Mouse (Mus musculus) layer of hippocampus, adult 2 months (tissue): ENCODE data around the gene Mybpc1. TPM values are rescaled to one million over a fixed set of nuclear protein-coding genes. Genes with fewer than 3 reads are reported as not detected.
"Not testable (repeated sequence)": the region's sequence is repeated elsewhere in the genome, so short reads cannot be mapped to it uniquely, and the experiment has no call there.

Experiments used
- DNase-seq, 2 experiments: peaks; one replicate each; pipeline ENCODE4 v3.0.0; 2022; ENCODE audit warnings: low spot score in 2 of 2
- H3K27ac ChIP-seq: fragments of 200-600 bp; 2 replicates; pipeline ENCODE4 v1.8.1; 2022
- H3K4me3 ChIP-seq: fragments of 200-600 bp; 2 replicates; pipeline ENCODE4 v1.8.1; 2022; ENCODE audit warnings: mild to moderate bottlenecking
- CTCF ChIP-seq: fragments of 200-600 bp; conservative IDR thresholded peaks from 2 replicates; pipeline ENCODE4 v1.8.1; 2022; ENCODE audit warnings: antibody characterized with exemption, mild to moderate bottlenecking, moderate library complexity
- total RNA-seq, 2 experiments: library from RNA; stranded (reverse); gene quantifications; 2 replicates each; pipeline ENCODE4 v1.2.3; 2021

The Mybpc1 gene
- total RNA-seq, 2 experiments from 2014 or later = 0.82 to 1.4 TPM

DNA sequence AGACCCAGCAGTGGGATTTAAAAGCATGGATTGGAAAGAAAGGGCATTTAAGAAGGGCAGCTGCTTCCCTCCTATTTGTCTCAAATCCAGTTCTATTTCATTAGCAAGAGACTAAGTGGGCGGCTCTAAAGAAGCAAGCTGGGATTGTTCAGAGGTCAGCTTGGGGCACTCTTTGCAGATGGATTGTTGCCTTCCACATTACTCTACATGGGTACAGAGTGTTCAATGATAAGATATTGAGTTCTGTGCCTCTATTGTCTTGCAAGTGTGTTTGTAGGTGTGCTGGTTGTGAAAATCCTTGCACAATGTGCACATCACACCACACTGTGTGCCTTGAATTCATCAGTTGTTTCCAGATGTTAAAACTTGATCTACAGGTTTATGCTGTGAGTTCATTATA is 81.7 kb downstream of the Mybpc1 start:
- no peak overlapping the region for H3K4me3 ChIP-seq
- TF ChIP-seq CTCF = no peak
- no peak for DNase-seq
- H3K27ac ChIP-seq = no peak overlapping the region

DNA sequence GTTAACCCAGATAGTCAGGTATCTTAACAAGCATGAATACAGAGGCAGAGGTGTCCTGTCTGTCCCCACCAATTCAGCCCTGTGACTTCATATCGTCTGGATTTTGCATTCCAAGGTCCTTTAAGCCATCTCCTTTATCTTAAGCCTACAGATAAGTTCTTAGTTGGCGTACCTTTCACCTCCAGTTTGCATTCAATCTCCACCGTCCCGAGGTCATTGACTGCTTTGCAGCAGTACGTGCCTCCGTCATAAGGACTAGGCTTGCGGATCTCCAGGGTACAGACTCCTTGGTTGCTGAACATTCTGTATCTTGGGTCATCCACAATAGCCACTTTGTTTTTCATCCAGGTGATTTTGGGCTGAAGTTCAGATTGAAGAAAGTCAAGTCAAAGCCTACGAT is 82.2 kb downstream of the Mybpc1 start:
- no peak for TF ChIP-seq CTCF
- H3K4me3 ChIP-seq = no peak overlapping the region

DNA sequence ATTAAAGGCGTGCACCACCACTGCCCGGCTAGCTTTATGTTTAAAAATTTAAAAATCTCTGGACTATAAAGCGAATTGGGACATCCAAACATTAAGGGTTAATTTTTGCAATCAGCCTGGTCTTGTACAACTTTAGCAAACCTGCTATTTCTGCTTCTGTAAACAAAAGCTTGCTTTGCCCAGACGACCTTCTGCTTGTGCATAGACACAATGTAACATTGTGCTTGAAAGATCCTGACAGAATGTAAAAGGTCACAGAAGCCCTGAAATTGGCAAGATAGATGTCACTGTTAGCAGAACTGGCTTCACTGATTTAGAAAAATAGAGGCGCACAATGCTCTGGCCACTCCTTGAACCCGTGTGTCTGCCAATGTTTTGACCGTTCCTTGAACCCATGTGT is 89.9 kb downstream of the Mybpc1 start:
- H3K27ac ChIP-seq, H3K4me3 ChIP-seq, DNase-seq: not testable (repeated sequence)

More for the DNA sequence above, 82.2 kb downstream of the Mybpc1 start:
- DNase-seq = no peak
- H3K27ac ChIP-seq = no peak overlapping the region

DNA sequence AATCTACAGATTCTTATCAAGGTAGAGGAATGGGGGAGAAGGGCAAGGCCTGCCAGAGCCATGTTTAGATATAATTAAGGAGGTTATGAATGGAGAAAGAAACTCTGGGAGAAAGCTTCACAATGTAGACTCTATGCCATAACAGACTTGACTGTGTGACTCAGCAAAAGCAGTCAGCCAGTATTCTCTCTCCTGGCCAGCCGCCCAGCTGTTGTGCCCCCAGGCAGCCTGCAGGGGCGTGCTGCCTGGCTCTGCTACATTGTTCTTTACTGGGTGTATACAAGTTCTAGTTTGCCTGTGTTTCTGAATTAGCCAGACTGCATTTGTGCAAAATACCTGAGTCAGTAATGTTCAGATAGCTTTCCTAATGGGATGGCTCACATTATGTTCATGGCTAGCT is 90.5 kb downstream of the Mybpc1 start:
- TF ChIP-seq CTCF = peak; percentile 74
- H3K27ac ChIP-seq = no peak overlapping the region
- peak in 1 of 2 experiments; percentile 68 for DNase-seq
- no peak overlapping the region for H3K4me3 ChIP-seq

DNA sequence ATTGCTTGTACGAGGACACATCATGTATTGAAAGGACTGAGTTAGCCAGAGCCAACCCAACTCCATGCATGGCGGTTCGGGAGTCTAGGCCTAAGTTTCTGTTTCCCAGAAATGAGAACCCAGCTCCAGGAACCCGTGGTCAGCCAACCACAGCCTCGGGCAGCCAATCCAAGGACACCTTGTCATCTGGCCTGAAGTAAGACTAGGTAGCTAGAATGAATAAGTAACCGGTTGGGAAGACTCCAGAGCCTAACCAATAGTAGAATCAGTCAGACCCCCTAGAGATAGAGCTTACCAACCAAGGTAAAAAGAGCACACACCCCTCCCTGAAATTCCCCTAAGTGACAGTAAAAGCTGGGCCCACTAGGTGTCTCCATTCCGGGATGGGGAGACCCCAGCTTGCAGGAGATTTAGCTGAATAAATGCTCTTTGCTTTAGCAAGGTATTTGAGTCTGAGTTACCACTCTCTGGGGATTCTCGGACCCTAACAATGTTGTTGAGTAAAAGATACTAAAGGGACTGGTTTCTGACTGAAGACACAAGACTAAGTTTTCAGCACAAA is 91.3 kb downstream of the Mybpc1 start:
- Histone ChIP-seq H3K27ac (no peak overlapping the region), H3K4me3 (no peak overlapping the region)
- DNase-seq = no peak
- peak; percentile 64 for TF ChIP-seq CTCF

DNA sequence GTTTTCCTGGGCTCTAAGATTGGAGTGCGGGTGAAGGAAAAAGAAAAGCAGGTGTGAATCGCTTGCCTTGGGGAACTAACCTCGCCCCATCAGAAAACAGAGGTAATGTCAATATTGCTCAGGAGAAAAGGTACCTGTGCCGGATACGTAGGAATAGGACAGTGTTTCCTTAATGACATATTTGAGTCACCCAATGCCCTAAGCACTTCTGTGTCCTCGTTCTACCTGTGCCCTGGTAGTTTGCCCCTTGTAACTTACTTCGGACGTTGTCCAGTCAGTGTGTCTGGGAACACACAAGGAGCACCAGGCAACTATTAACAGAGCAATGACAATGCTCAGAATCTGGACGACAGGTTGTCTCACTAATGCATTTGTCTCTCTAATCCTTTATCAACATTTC is 93.6 kb downstream of the Mybpc1 start:
- TF ChIP-seq CTCF = no peak
- no peak overlapping the region for H3K4me3 ChIP-seq
- no peak for DNase-seq
- no peak overlapping the region for H3K27ac ChIP-seq

DNA sequence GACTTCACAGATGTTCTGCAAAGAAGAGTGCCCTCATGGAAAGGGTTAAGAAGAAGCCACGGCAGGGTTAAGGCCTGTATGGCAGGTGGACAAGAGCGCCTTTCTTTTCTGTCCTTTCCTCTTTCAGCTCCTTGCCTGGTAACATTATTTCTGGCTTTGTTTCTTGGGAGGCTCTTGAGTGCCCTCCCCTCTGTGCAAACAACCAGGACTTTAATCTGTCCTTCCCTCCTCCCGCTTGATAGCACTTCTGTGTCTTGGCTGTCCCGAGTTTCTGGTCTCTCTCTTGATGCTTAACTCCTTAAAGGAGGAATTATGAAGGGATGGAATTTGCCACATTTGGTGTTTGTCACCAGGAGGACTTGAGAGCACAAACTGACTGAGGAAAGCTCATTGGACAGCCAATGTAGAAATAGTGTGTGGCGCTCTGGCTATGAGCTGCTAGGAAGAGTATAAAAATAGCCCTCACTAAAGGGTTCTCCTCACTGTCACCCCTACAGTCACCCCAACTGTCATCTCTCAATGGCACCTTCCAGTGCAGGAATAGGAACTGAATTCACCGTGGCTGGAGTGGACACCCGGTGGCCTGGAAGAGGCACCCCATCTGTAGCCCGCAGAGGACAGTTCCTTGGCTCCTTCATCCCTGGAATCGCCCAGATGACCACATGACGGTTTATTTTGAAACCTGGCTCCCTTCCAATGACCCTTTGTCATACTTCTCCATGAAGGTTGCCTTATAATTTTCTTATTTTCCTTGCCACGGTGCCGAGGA is 94.3 kb downstream of the Mybpc1 start:
- Histone ChIP-seq H3K4me3 (no peak overlapping the region), H3K27ac (no peak overlapping the region)
- no peak for DNase-seq
- TF ChIP-seq CTCF = no peak

DNA sequence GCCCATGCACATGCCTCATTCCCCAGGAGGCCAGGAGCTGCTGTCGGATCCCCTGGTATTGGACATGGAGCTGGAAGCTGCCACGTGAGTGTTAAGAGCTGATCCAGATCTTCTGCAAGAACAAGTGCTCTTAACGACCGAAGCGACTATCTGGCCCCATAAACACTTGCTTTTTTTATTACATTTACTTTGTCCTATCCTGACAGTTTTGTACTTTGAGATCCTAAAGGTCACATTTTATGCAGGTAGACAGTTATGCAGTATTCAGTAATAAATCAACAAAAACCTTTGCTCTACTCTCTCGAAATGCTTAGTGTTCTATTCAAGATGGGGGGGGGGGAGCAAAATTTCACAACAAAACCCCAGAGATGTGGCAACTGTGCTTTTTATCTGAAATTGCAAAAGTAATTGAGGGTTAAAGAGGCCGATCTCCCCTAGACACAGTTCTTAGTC is 97.2 kb downstream of the Mybpc1 start:
- DNase-seq = no peak
- no peak overlapping the region for H3K27ac ChIP-seq
- TF ChIP-seq CTCF = no peak

DNA sequence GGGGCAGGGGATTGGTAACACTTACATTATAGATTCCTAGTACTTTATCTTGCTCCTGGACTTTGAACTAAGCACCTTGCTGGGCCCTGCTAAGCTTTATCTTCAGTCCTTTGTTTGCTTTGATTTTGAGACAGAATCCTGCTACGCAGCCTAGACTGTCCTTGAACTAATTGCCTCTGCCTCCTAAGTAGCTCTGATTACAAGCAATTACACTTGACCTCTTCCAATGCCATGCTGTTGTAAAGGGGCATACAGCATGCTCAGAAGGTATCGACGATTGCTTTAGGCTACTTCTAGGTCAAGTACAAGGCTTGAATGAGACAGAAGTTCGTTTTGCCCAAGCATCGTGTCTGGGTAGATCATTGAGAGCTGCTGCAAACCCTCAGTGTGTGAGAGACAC is 99.7 kb downstream of the Mybpc1 start:
- no peak for TF ChIP-seq CTCF
- no peak overlapping the region for H3K27ac ChIP-seq
- DNase-seq = no peak
- H3K4me3 ChIP-seq = no peak overlapping the region

More for the DNA sequence above, 97.2 kb downstream of the Mybpc1 start:
- H3K4me3 ChIP-seq = no peak overlapping the region

DNA sequence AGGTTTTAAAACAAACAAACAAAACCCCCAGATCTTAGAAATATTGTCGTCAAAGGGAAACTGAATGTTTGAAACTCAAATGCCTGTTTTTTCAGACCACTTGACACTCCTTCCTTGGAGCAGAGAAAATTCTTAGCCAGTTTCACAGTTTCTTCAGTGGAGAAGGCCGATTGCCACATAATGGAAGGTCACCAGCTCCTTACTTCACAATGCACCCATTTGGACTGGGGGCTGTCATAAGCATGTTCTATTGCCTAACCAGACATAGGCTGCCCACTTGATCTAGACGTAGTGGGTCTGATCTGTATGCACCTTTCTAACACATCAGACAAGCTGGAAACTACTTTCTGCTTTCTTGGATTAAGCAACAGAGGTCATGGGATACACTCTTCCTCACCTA is 100.5 kb downstream of the Mybpc1 start:
- peak overlapping the region; percentile 54 for H3K4me3 ChIP-seq
- DNase-seq = no peak
- peak overlapping the region; percentile 76 for H3K27ac ChIP-seq
- TF ChIP-seq CTCF = no peak

DNA sequence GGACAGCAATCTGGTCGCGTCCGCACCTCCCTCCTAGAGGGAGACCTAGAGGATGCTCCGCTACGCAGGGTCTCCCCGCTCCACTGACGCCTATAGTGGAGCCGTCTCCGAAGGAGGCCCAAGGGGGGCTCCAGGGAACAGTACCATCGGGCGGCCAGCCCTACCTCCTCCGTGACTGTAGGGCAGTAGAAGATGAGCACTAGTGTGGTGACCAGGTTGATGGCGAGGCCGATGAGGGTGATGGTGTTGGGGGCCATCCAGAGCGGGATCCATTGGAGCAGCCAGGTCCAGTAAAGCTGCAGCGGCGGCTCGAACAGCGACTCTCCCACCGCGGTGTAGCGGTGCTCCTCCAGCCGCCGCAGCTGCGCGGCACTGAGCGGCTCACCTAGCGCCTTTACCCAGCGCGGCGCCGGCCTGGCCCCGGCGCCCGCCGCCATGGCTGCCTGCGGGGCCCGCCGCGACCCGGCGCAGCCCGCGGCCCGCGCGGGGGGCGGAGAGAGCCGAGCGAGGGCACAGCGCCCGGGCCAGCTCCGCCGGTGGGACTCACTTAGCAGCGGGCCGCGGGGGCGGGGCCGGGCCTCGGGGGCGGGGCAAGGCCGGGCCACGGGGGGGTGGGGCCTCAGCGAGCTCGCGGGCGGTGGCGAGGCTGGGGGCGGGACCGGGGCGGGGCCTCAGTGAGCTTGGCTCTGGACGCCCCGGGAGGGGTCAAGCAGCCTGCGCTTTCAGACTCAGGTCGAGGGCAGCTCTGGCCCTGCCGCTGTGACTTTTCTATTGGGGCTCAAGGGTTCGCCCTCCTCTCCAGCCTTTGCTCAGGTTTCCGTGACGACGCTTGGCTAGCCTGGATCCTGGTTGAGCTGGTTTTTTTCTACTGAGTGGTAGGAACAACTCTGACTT is 101.3 kb downstream of the Mybpc1 start, which contains the start of gene Chpt1:
Gene Chpt1 (minus strand): TSS at position 653 of the 894 bp plus-strand sequence.
- no peak; the same call in 1 of the 2 replicates for TF ChIP-seq CTCF
- DNase-seq = peak; percentile 63 to 84
- H3K4me3 ChIP-seq = peak within 1 kb of the TSS; percentile 99
- H3K27ac ChIP-seq = peak within 1 kb of the TSS; percentile 94

DNA sequence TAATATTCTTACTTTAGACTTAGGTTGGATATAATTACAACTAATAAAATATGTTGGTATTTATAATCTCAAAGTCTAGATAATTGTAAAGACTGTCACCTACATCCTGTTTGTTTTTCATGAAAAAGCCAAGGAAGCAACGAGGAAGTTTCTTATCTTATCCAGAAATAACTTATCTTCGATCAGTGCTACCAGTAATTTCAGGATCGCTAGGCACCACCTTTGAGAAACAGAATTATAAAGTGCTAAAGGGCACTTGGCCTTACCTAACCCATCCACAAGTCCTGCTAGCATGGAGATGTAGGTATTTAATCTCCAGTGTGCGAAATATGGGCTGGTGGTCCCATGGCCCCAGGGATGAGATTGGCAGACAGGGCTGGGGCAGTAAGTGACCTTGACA is 102.0 kb downstream of the Mybpc1 start:
- Histone ChIP-seq H3K4me3 (peak overlapping the region; percentile 99), H3K27ac (peak overlapping the region; percentile 94)
- no peak for DNase-seq
- TF ChIP-seq CTCF = no peak
